Mouse (Mus musculus) kidney, adult 2 months (tissue): ENCODE data around the gene Saxo1. TPM values are rescaled to one million over a fixed set of nuclear protein-coding genes. Genes with fewer than 3 reads are reported as not detected.

Source experiments
- DNase-seq: peaks from one replicate; pipeline ENCODE4 v3.0.0; 2021
- H3K27ac ChIP-seq: fragments of 200-500 bp; 2 replicates; pipeline ENCODE4 v1.5.1; 2012; ENCODE audit warnings: low read depth, low read length, control low read depth, inconsistent platforms; ENCODE audit not compliant: insufficient read depth
- H3K27me3 ChIP-seq: fragments of 200-500 bp; replicated peaks from 2 replicates; pipeline ENCODE4 v1.6.1; 2012; ENCODE audit warnings: mild to moderate bottlenecking, moderate library complexity, low read length, inconsistent platforms; ENCODE audit not compliant: control insufficient read depth, insufficient read depth
- H3K36me3 ChIP-seq: fragments of 200-500 bp; 2 replicates; pipeline ENCODE4 v1.6.1; 2012; ENCODE audit warnings: mild to moderate bottlenecking, moderate library complexity, low read length, inconsistent platforms; ENCODE audit not compliant: control insufficient read depth, insufficient read depth
- H3K4me1 ChIP-seq: fragments of 200-500 bp; 2 replicates; pipeline ENCODE4 v1.6.1; 2011; ENCODE audit warnings: low read length; ENCODE audit not compliant: control insufficient read depth, insufficient read depth
- H3K4me3 ChIP-seq: fragments of 200-500 bp; 2 replicates; pipeline ENCODE4 v1.5.1; 2011; ENCODE audit warnings: mild to moderate bottlenecking, low read depth, low read length, control low read depth; ENCODE audit not compliant: insufficient read depth
- CTCF ChIP-seq: fragments of 200-500 bp; conservative IDR thresholded peaks from 2 replicates; pipeline ENCODE4 v1.5.1; 2011; ENCODE audit warnings: low read depth, mild to moderate bottlenecking, control low read depth, low read length, moderate library complexity, mixed read lengths; ENCODE audit not compliant: insufficient read depth, insufficient read length
- POLR2A ChIP-seq: fragments of 200-500 bp; IDR thresholded peaks from one replicate; pipeline ENCODE4 v1.6.1; 2011; ENCODE audit warnings: low read depth, low read length, control low read depth
- WGBS: fragments of 180-500 bp; shearing (Covaris S2); methylation state at CpG from one replicate; pipeline ENCODE4 v1.1.7; 2018; 5-methylcytosine and 5-hydroxymethylcytosine counted together
- polyA plus RNA-seq: library from polyadenylated mRNA; depleted of rRNA; stranded (reverse); fragments of >200 nt; gene quantifications from 2 replicates; pipeline ENCODE4 v1.2.3, GENCODE M21; 2012; rRNA removed

Saxo1 gene
- polyA plus RNA-seq, 1 experiment = 0.05 TPM

DNA sequence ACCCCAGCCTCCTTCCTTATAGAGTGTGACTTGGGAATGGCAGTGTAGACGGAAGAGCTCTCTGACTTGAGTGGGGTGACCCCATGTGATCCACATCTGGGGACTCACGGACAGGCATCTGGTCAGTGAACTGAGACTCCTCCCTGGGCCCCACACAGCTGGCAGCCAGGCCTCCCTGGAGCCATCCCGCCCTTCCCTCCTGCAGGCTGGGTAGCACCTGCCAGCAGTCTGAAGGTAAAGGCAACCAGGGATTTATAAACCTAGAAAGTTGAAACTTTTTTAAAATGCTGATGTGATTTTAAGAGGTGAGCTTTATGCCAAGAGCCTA is 151.0 kb downstream of the Saxo1 start:
- H3K27me3 ChIP-seq = no peaks in the 10 kb centered on the region
- 62% methylated on average over 3 of the region's 3 CpGs for WGBS
- DNase-seq = no peak
- H3K4me3 ChIP-seq = no peak overlapping the region
- TF ChIP-seq POLR2A = no peak
- TF ChIP-seq CTCF = no peak
- no peaks in the 10 kb centered on the region for H3K4me1 ChIP-seq
- H3K36me3 ChIP-seq = no peaks in the 10 kb centered on the region
- no peak overlapping the region for H3K27ac ChIP-seq

DNA sequence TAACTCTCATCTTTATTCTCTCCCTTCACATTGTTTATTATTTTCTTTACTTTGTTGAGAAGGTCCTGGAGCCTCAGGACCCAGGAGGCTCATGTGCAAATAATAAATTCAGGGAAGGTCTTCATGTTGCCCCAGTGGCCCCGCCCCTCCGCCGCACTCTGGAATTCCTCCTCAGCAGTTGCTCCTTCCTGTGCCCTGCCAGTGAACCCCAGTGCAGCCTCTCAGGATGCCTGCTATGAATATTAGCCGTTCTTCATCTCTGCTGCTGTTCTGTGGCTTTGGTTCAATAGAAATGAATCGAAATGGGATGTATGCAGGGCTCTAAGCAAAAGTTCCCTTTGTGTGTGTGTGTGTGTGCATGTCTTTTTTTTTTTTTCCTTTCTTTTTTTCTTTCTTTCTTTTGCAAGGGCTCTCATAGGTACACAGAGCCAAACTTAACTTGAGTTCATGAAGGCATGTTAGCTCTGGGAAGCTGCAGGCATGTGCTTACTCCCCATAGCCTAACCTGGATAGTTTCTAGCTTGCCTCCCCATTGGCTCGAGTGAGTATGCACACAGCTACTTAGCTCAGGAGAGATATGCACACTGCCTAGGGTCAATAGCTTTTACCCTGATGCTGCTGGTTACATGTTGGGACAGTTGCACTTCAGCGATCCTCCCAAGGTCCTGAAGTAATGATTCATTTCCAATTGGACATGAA is 151.5 kb downstream of the Saxo1 start:
- Histone ChIP-seq H3K27me3 (no peaks in the 10 kb centered on the region), H3K4me3 (no peak overlapping the region), H3K4me1 (no peaks in the 10 kb centered on the region), H3K27ac (no peak overlapping the region), H3K36me3 (no peaks in the 10 kb centered on the region)
- peak; percentile 22 for DNase-seq
- TF ChIP-seq CTCF = no peak
- TF ChIP-seq POLR2A = no peak
- WGBS = 41% methylated on average over 7 of the region's 7 CpGs

DNA sequence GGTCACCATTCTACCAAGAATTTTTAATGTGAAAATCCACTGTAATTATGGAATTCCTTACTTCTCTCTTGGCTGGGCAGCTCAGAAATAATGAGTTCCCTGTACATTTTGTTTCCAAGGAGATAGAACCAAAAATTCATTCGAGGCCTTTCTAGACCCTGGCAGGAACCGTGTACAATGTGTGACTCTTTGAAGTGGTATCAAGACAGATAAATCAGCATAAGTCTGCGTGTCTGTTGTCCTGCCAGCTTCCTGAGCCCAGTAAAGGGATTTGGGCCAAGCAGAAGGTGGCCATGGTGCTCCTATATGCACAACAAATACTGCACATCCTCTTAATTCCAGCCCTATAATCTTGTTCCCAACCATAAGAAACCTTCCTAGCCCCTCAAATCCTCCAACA is 157.0 kb downstream of the Saxo1 start:
- Histone ChIP-seq H3K27ac (no peak overlapping the region), H3K27me3 (no peaks in the 10 kb centered on the region), H3K4me3 (no peak overlapping the region), H3K4me1 (no peaks in the 10 kb centered on the region; the same call in 1 of the 2 replicates), H3K36me3 (no peaks in the 10 kb centered on the region)
- no peak for DNase-seq
- 58% methylated on average over 3 of the region's 3 CpGs for WGBS
- no peak for TF ChIP-seq CTCF
- no peak for TF ChIP-seq POLR2A

DNA sequence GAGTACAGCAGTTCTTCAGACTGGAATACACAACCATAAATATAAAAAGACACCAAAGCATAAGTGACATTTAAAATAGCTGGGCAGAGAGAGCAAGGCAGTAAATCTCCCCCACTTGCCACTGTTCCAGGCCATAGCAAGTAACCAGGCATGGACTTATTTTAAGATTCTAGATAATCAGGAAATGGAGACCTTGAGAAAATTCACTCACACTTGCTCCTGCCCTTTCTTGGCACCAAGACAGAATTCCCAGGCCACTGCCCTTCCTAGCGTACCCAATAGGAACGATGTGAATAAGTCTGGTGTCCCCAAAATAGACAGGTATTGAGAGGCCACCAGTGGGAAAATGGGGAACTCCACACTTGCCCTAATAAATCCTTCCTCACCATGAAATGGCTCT is 160.7 kb downstream of the Saxo1 start:
- no peak overlapping the region for H3K27ac ChIP-seq
- TF ChIP-seq POLR2A (no peak), CTCF (no peak)
- DNase-seq = peak; percentile 14

DNA sequence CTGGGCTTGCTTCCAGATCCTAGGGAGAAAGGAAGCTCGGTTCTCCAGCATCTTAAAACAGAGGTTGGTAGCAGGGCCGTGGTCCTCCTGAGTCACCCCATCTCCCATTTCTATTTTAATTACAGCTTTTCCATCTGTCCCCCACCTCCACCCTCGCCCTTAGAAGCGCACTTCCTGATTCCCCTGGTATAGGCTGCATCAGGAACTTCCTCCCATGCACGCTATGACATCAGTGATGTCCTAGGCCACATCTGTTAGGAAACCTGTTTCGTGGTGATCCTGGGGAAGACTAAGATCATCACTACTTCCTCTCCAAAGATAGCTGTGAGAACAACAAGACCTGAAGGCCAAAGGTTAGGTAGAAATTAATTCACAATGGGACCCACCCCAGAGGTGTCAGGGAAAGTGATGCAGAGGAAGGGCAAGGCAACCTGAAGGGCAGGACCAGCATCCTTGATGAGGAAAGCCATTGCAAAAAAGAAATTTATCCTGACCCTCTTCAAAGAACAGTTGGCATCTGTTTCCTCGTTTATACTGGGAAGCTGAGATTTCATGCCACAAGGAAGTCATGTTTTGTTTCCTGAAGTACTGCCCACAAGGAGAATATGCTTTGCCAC is 161.3 kb downstream of the Saxo1 start:
- Histone ChIP-seq H3K4me3 (no peak overlapping the region), H3K27ac (peak overlapping the region; percentile 51), H3K27me3 (no peaks in the 10 kb centered on the region), H3K36me3 (no peaks in the 10 kb centered on the region), H3K4me1 (no peaks in the 10 kb centered on the region; the same call in 1 of the 2 replicates)
- TF ChIP-seq POLR2A (no peak), CTCF (no peak)
- WGBS = 66% methylated on average over 7 of the region's 7 CpGs
- DNase-seq = peak; percentile 44

More for the DNA sequence above, 160.7 kb downstream of the Saxo1 start:
- H3K27me3 ChIP-seq = no peaks in the 10 kb centered on the region
- H3K4me1 ChIP-seq = no peaks in the 10 kb centered on the region; the same call in 1 of the 2 replicates
- H3K36me3 ChIP-seq = no peaks in the 10 kb centered on the region
- 48% methylated on average over 2 of the region's 2 CpGs for WGBS
- no peak overlapping the region for H3K4me3 ChIP-seq

DNA sequence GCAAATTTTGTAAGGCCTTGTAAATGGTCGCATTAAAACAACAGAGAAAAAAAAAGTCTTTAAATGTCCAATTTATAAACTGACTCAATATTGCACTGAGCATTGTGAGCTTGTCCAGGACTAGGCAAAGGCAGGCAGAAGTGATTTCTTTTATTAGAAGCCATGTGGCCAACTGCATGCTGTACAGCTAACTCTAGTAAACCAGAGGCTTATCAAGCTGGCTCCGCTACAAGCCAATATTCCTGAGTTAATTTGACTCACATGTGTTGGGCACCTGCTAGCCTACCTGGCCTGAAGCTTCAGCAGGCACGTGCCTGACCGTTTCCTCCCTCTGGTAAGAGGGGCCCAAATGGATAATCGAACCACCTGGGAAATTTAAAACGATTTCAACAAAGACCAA is 162.5 kb downstream of the Saxo1 start:
- no peak overlapping the region for H3K4me3 ChIP-seq
- no peaks in the 10 kb centered on the region; the same call in 1 of the 2 replicates for H3K4me1 ChIP-seq
- peak; percentile 7 for DNase-seq
- WGBS = 78% methylated on average over 6 of the region's 6 CpGs
- no peaks in the 10 kb centered on the region for H3K27me3 ChIP-seq
- no peak overlapping the region for H3K27ac ChIP-seq
- no peak for TF ChIP-seq CTCF
- no peak for TF ChIP-seq POLR2A
- no peaks in the 10 kb centered on the region for H3K36me3 ChIP-seq

Other genes with a start within 250 kb of the Saxo1 start
- gene Rraga, start 17.3 kb upstream of the Saxo1 start, polyA plus RNA-seq = 34.0 and 36.0 TPM in 2 replicates
- 2.8 and 3.2 TPM in 2 replicates for gene Haus6, start 53.7 kb upstream of the Saxo1 start, polyA plus RNA-seq
- 143 and 152 TPM in 2 replicates for gene Plin2, start 111.7 kb upstream of the Saxo1 start, polyA plus RNA-seq
- gene Dennd4c, start 190.2 kb upstream of the Saxo1 start, polyA plus RNA-seq = 4.7 and 5.6 TPM in 2 replicates